Mouse (Mus musculus): ENCODE measurements around the gene Ndufs8.

Ndufs8 gene

GRCm38 (mm10) chr19:3935032-3935895, 22.7 kb upstream of the Ndufs8 start, which contains the start of gene Unc93b1:
Gene Unc93b1, plus strand, starts transcription at chr19:3935186.
- DNase-seq (ENCODE audit: extremely low read depth, insufficient read length, low spot score): peak; percentile 50

- no peak for DNase-seq (ENCODE audit: extremely low read depth, insufficient read length, low spot score)
Observed at GRCm38 (mm10) chr19:3931716-3932115, 19.1 kb upstream of the Ndufs8 start.

- DNase-seq (ENCODE audit: extremely low read depth, insufficient read length, low spot score): no peak
Observed at GRCm38 (mm10) chr19:3930262-3931057, 17.9 kb upstream of the Ndufs8 start.

- DNase-seq (ENCODE audit: extremely low read depth, insufficient read length, low spot score): peak; percentile 94
Observed at GRCm38 (mm10) chr19:3929211-3929941, 16.8 kb upstream of the Ndufs8 start, which contains the start of gene Aldh3b1. Gene Aldh3b1, minus strand, starts transcription at chr19:3929808.

GRCm38 (mm10) chr19:3928779-3929178, 16.2 kb upstream of the Ndufs8 start:
- no peak for DNase-seq (ENCODE audit: extremely low read depth, insufficient read length, low spot score)

GRCm38 (mm10) chr19:3927989-3928388, 15.4 kb upstream of the Ndufs8 start:
- DNase-seq (ENCODE audit: extremely low read depth, insufficient read length, low spot score): no peak

- no peak for DNase-seq (ENCODE audit: extremely low read depth, insufficient read length, low spot score)
Observed at GRCm38 (mm10) chr19:3926685-3927084, 14.1 kb upstream of the Ndufs8 start.

- DNase-seq (ENCODE audit: extremely low read depth, insufficient read length, low spot score): peak; percentile 82
Observed at GRCm38 (mm10) chr19:3926279-3926678, 13.7 kb upstream of the Ndufs8 start.

- DNase-seq (ENCODE audit: extremely low read depth, insufficient read length, low spot score): no peak
Observed at GRCm38 (mm10) chr19:3925859-3926258, 13.3 kb upstream of the Ndufs8 start.

- no peak for DNase-seq (ENCODE audit: extremely low read depth, insufficient read length, low spot score)
Observed at GRCm38 (mm10) chr19:3924868-3925267, 12.3 kb upstream of the Ndufs8 start.

- DNase-seq (ENCODE audit: extremely low read depth, insufficient read length, low spot score): no peak
Observed at GRCm38 (mm10) chr19:3924190-3924589, 11.6 kb upstream of the Ndufs8 start.

- DNase-seq (ENCODE audit: extremely low read depth, insufficient read length, low spot score): no peak
Observed at GRCm38 (mm10) chr19:3923586-3923985, 11.0 kb upstream of the Ndufs8 start.

- DNase-seq (ENCODE audit: extremely low read depth, insufficient read length, low spot score): no peak
Observed at GRCm38 (mm10) chr19:3922661-3923371, 10.2 kb upstream of the Ndufs8 start.

- no peak for DNase-seq (ENCODE audit: extremely low read depth, insufficient read length, low spot score)
Observed at GRCm38 (mm10) chr19:3919928-3920327, 7.4 kb upstream of the Ndufs8 start.

- no peak for DNase-seq (ENCODE audit: extremely low read depth, insufficient read length, low spot score)
Observed at GRCm38 (mm10) chr19:3916727-3917126, 4.2 kb upstream of the Ndufs8 start.

- DNase-seq (ENCODE audit: extremely low read depth, insufficient read length, low spot score): no peak
Observed at GRCm38 (mm10) chr19:3914535-3914934, 2.0 kb upstream of the Ndufs8 start.

GRCm38 (mm10) chr19:3913692-3914091, 1.1 kb upstream of the Ndufs8 start:
- DNase-seq (ENCODE audit: extremely low read depth, insufficient read length, low spot score): no peak

GRCm38 (mm10) chr19:3910206-3910605, 2.4 kb downstream of the Ndufs8 start:
- no peak for DNase-seq (ENCODE audit: extremely low read depth, insufficient read length, low spot score)

GRCm38 (mm10) chr19:3907876-3908660, 4.5 kb downstream of the Ndufs8 start:
- DNase-seq (ENCODE audit: extremely low read depth, insufficient read length, low spot score): no peak

Measured in 3134 (cell line).